Comparison of ENCODE assay signal across 10 mouse cellular contexts in the genomic region with DNA sequence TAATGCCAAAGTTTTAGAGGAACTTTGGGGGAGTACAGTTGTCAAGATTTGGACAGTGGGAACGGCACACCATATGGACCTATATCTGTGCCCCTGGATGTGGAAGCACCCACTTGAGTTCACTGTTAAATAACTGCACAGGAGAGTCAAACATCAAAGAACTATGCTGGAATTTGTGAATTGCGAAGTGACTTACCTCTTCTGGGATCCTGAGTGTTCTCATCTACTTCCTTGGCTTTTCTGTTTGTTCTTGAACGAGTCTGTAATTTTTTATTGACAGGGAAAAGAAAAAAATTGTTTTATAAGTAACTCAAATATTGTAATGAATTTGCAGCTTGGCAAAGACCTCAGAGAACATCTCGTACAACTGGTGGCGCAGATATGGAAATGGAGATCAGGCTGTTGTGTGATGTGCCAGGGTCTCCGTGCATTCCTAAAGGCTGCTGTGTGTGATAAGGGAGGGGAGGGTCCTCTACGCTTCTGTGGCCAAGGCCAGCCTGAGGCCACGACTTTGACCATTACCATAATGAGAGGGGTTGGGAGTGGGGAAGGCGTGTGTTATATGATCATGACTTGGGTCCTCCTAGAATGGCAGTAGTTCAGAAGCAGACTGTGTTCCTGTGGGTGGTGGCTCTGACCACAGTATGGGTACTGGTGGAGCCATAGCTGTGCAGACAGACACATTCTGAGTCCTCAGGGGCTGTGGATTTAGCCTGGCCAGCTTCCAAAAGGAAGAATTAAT. TPM values are rescaled to one million over a fixed set of nuclear protein-coding genes. Genes with fewer than 3 reads are reported as not detected.
DNase-seq lines count a peak whose midpoint lies in the region; ATAC-seq and TF ChIP-seq lines count a peak whose summit lies in the region.
"Had no signal": no experiment of that assay in that cellular context is flagged by ENCODE, and none has a peak within 500 bp of the region (broad histone marks: within the 10 kb centered on the region; RNA-seq: fewer than 3 reads in every experiment).

No protein-coding gene starts in this region.

- no peak overlapping the region for H3K27ac ChIP-seq in heart, embryonic 13.5 days (replicated peaks)
- no peak overlapping the region for H3K27ac ChIP-seq in cortical plate, adult 2 months (ENCODE audit: insufficient read depth, low read length)
- H3K27ac ChIP-seq in intestine, embryonic 14.5 days (ENCODE audit: low read depth), result no peak overlapping the region
- H3K27ac ChIP-seq in midbrain, embryonic 13.5 days, result no peak overlapping the region

- no peak overlapping the region for H3K9ac ChIP-seq in heart, embryonic 13.5 days
- H3K9ac ChIP-seq in intestine, embryonic 14.5 days (ENCODE audit: low read length), result no peak overlapping the region
- peak overlapping the region; percentile 69 for H3K9ac ChIP-seq in midbrain, embryonic 13.5 days (replicated peaks)

- peak overlapping the region; percentile 88 for H3K4me2 ChIP-seq in heart, embryonic 13.5 days
- peak overlapping the region; percentile 56; the same call in 1 of the 2 replicates for H3K4me2 ChIP-seq in intestine, embryonic 14.5 days (ENCODE audit: low read length)
- H3K4me2 ChIP-seq in midbrain, embryonic 13.5 days (replicated peaks), result peak overlapping the region; percentile 78

- TF ChIP-seq POLR2A in cortical plate, adult 2 months (IDR thresholded peaks at IDR 0.05; ENCODE audit: extremely low read depth, insufficient read depth, low read length), result no peak

- 56% methylated on average over 9 of the region's 9 CpGs for whole genome bisulfite sequencing in heart, embryonic 13.5 days
- 83% methylated on average over 9 of the region's 9 CpGs for WGBS in intestine, embryonic 14.5 days
- WGBS in midbrain, embryonic 13.5 days, result 83% methylated on average over 9 of the region's 9 CpGs

- TF ChIP-seq CTCF in cortical plate, adult 2 months (IDR thresholded peaks at IDR 0.05; ENCODE audit: extremely low read depth, insufficient read depth, low read length), result no peak

- no peaks in the 10 kb centered on the region for H3K9me3 ChIP-seq in heart, embryonic 13.5 days
- no peaks in the 10 kb centered on the region for H3K9me3 ChIP-seq in intestine, embryonic 14.5 days (ENCODE audit: control insufficient read depth, low read length)
- no peaks in the 10 kb centered on the region for H3K9me3 ChIP-seq in midbrain, embryonic 13.5 days

- no peaks in the 10 kb centered on the region for H3K36me3 ChIP-seq in heart, embryonic 13.5 days
- no peaks in the 10 kb centered on the region for H3K36me3 ChIP-seq in intestine, embryonic 14.5 days (ENCODE audit: control insufficient read depth, insufficient read depth, low read length)
- no peaks in the 10 kb centered on the region for H3K36me3 ChIP-seq in midbrain, embryonic 13.5 days

- no peaks in the 10 kb centered on the region for H3K27me3 ChIP-seq in heart, embryonic 13.5 days (replicated peaks)
- no peaks in the 10 kb centered on the region for H3K27me3 ChIP-seq in intestine, embryonic 14.5 days (replicated peaks; ENCODE audit: control insufficient read depth, insufficient read depth, low read length)
- H3K27me3 ChIP-seq in midbrain, embryonic 13.5 days, result no peaks in the 10 kb centered on the region

- ATAC-seq in heart, embryonic 13.5 days (ENCODE audit: extremely low read depth, insufficient number of reproducible peaks, low FRiP score, low TSS enrichment), result no peak
- ATAC-seq in intestine, embryonic 14.5 days (replicated peaks; ENCODE audit: low FRiP score, low TSS enrichment, low read depth), result no peak
- ATAC-seq in midbrain, embryonic 13.5 days, result no peak
- ATAC-seq in megakaryocyte-erythroid progenitor cell, adult 5-6 weeks (replicated peaks; ENCODE audit: low FRiP score, low TSS enrichment, poor library complexity, severe bottlenecking), result no peak

- peaks cover 49% of the 10 kb centered on the region for H3K4me1 ChIP-seq in heart, embryonic 13.5 days
- H3K4me1 ChIP-seq in cortical plate, adult 2 months (ENCODE audit: control insufficient read depth, insufficient read depth, low read length), result peaks cover 2% of the 10 kb centered on the region
- H3K4me1 ChIP-seq in intestine, embryonic 14.5 days (replicated peaks; ENCODE audit: control insufficient read depth, insufficient read depth, low read length), result peaks cover 20% of the 10 kb centered on the region; the same call in 1 of the 2 replicates
- peaks cover 35% of the 10 kb centered on the region for H3K4me1 ChIP-seq in midbrain, embryonic 13.5 days (replicated peaks)

- H3K4me3 ChIP-seq in heart, embryonic 13.5 days, result peak overlapping the region; percentile 64
- peak overlapping the region; percentile 65 for H3K4me3 ChIP-seq in cortical plate, adult 2 months (ENCODE audit: insufficient read depth, low read length)
- peak overlapping the region; percentile 59 for H3K4me3 ChIP-seq in intestine, embryonic 14.5 days (ENCODE audit: low read depth, low read length)
- H3K4me3 ChIP-seq in midbrain, embryonic 13.5 days (replicated peaks), result peak overlapping the region; percentile 63

- DNase-seq in heart, postnatal 4 days, result no peak
- DNase-seq in intestine, embryonic 14.5 days (ENCODE audit: low spot score), result no peak
- no peak for DNase-seq in embryo, embryonic 10 days (ENCODE audit: low spot score)
- DNase-seq in spleen, postnatal 14 days (ENCODE audit: low spot score in 2 of 2), result no peak
- DNase-seq: cerebellum, postnatal 10 days; kidney, postnatal 10 days had no signal

RNA-seq across cellular contexts. Expression of a gene that starts 1.2 kb away (rescaled TPM):
- 2.8 and 2.9 TPM in 2 replicates for polyA plus RNA-seq in heart, embryonic 13.5 days (2015; fragmentation: Nextera tagmentation; extraction: Ambion mirVana)
- 1 to 10 TPM; 3.4 TPM for total RNA-seq in heart, postnatal 4 days (2021)
- polyA plus RNA-seq in cortical plate, adult 2 months (2012; rRNA removed), result 20.5 and 20.8 TPM in 2 replicates
- 10.2 and 11.3 TPM in 2 replicates for polyA plus RNA-seq in intestine, embryonic 14.5 days (2014; fragmentation: Nextera tagmentation; extraction: Ambion mirVana)
- polyA plus RNA-seq in midbrain, embryonic 13.5 days (2015; fragmentation: Nextera tagmentation; extraction: Ambion mirVana), result 24.4 and 30.6 TPM in 2 replicates
- 6.2 and 22.7 TPM in 2 replicates for total RNA-seq in megakaryocyte-erythroid progenitor cell, adult 5-6 weeks (2014; fragmentation: Nextera tagmentation)
- 4.8 and 11.5 TPM in 2 replicates for total RNA-seq in megakaryocyte-erythroid progenitor cell, adult 5-6 weeks (2017)

RNA-seq across cellular contexts. Expression of a gene that starts 7.0 kb away (rescaled TPM):
- polyA plus RNA-seq in heart, embryonic 13.5 days (2015; fragmentation: Nextera tagmentation; extraction: Ambion mirVana), result not detected in 2 replicates
- total RNA-seq in heart, postnatal 4 days (2021), result not detected
- 0.25 and 0.35 TPM in 2 replicates for polyA plus RNA-seq in cortical plate, adult 2 months (2012; rRNA removed)
- 0.37 TPM in 1 of 2 replicates, not detected in the other for polyA plus RNA-seq in intestine, embryonic 14.5 days (2014; fragmentation: Nextera tagmentation; extraction: Ambion mirVana)
- polyA plus RNA-seq in midbrain, embryonic 13.5 days (2015; fragmentation: Nextera tagmentation; extraction: Ambion mirVana), result not detected in 2 replicates
- 1.2 TPM in 1 of 2 replicates, not detected in the other for total RNA-seq in megakaryocyte-erythroid progenitor cell, adult 5-6 weeks (2014; fragmentation: Nextera tagmentation)
- not detected in 2 replicates for total RNA-seq in megakaryocyte-erythroid progenitor cell, adult 5-6 weeks (2017)

RNA-seq across cellular contexts. Expression of a gene that starts 39.4 kb away (rescaled TPM):
- polyA plus RNA-seq in heart, embryonic 13.5 days (2015; fragmentation: Nextera tagmentation; extraction: Ambion mirVana), result 0.82 and 1.3 TPM in 2 replicates
- total RNA-seq in heart, postnatal 4 days (2021), result 1 to 10 TPM in 1 of 2 experiments, under 1 TPM in 1; 0.81 to 1.3 TPM
- 4.1 and 4.7 TPM in 2 replicates for polyA plus RNA-seq in cortical plate, adult 2 months (2012; rRNA removed)
- polyA plus RNA-seq in intestine, embryonic 14.5 days (2014; fragmentation: Nextera tagmentation; extraction: Ambion mirVana), result 1.7 and 1.8 TPM in 2 replicates
- 1.7 and 1.8 TPM in 2 replicates for polyA plus RNA-seq in midbrain, embryonic 13.5 days (2015; fragmentation: Nextera tagmentation; extraction: Ambion mirVana)
- 0.45 TPM in 1 of 2 replicates, not detected in the other for total RNA-seq in megakaryocyte-erythroid progenitor cell, adult 5-6 weeks (2014; fragmentation: Nextera tagmentation)
- total RNA-seq in megakaryocyte-erythroid progenitor cell, adult 5-6 weeks (2017), result 0.42 TPM in 1 of 2 replicates, not detected in the other

RNA-seq across cellular contexts. Expression of a gene that starts 45.6 kb away (rescaled TPM):
- polyA plus RNA-seq in heart, embryonic 13.5 days (2015; fragmentation: Nextera tagmentation; extraction: Ambion mirVana), result 63.6 and 69.3 TPM in 2 replicates
- 10 to 100 TPM; 48.2 to 50.4 TPM for total RNA-seq in heart, postnatal 4 days (2021)
- 123 and 125 TPM in 2 replicates for polyA plus RNA-seq in cortical plate, adult 2 months (2012; rRNA removed)
- polyA plus RNA-seq in intestine, embryonic 14.5 days (2014; fragmentation: Nextera tagmentation; extraction: Ambion mirVana), result 80.8 and 85.8 TPM in 2 replicates
- polyA plus RNA-seq in midbrain, embryonic 13.5 days (2015; fragmentation: Nextera tagmentation; extraction: Ambion mirVana), result 43.7 and 44.3 TPM in 2 replicates
- 52.0 and 52.8 TPM in 2 replicates for total RNA-seq in megakaryocyte-erythroid progenitor cell, adult 5-6 weeks (2014; fragmentation: Nextera tagmentation)
- total RNA-seq in megakaryocyte-erythroid progenitor cell, adult 5-6 weeks (2017), result 37.6 and 74.5 TPM in 2 replicates

RNA-seq across cellular contexts. Expression of a gene that starts 56.4 kb away (rescaled TPM):
- polyA plus RNA-seq in heart, embryonic 13.5 days (2015; fragmentation: Nextera tagmentation; extraction: Ambion mirVana), result 749 and 828 TPM in 2 replicates
- 1,000 to 10,000 TPM; 1,397 to 1,461 TPM for total RNA-seq in heart, postnatal 4 days (2021)
- polyA plus RNA-seq in cortical plate, adult 2 months (2012; rRNA removed), result 488 and 492 TPM in 2 replicates
- 522 and 561 TPM in 2 replicates for polyA plus RNA-seq in intestine, embryonic 14.5 days (2014; fragmentation: Nextera tagmentation; extraction: Ambion mirVana)
- polyA plus RNA-seq in midbrain, embryonic 13.5 days (2015; fragmentation: Nextera tagmentation; extraction: Ambion mirVana), result 366 and 383 TPM in 2 replicates
- 281 and 361 TPM in 2 replicates for total RNA-seq in megakaryocyte-erythroid progenitor cell, adult 5-6 weeks (2014; fragmentation: Nextera tagmentation)
- total RNA-seq in megakaryocyte-erythroid progenitor cell, adult 5-6 weeks (2017), result 283 and 345 TPM in 2 replicates
